In genomic region chr9:49722765-49723164, GRCm38 (mm10) we compare ENCODE assay signal across 11 mouse cellular contexts.
DNase-seq lines count a peak whose midpoint lies in the region; ATAC-seq and TF ChIP-seq lines count a peak whose summit lies in the region.
"Had no signal": no experiment of that assay in that cellular context is flagged by ENCODE, and none has a peak within 500 bp of the region (broad histone marks: within the 10 kb centered on the region; RNA-seq: fewer than 3 reads in every experiment).

No protein-coding gene starts in this region.

- no peak for TF ChIP-seq CTCF in forebrain, postnatal 0 days (IDR thresholded peaks at IDR 0.05; ENCODE audit: low read depth)

- H3K9me3 ChIP-seq in forebrain, postnatal 0 days (ENCODE audit: low read length) = no peaks in the 10 kb centered on the region
- no peaks in the 10 kb centered on the region for H3K9me3 ChIP-seq in forebrain, embryonic 12.5 days
- no peaks in the 10 kb centered on the region for H3K9me3 ChIP-seq in liver, embryonic 12.5 days (replicated peaks)
- H3K9me3 ChIP-seq: heart, embryonic 15.5 days had no signal

- no peak overlapping the region for H3K4me2 ChIP-seq in forebrain, postnatal 0 days (ENCODE audit: low read depth)
- H3K4me2 ChIP-seq in forebrain, embryonic 12.5 days = no peak overlapping the region
- no peak overlapping the region for H3K4me2 ChIP-seq in liver, embryonic 12.5 days
- H3K4me2 ChIP-seq: heart, embryonic 15.5 days had no signal

- no peak overlapping the region for H3K9ac ChIP-seq in forebrain, postnatal 0 days
- H3K9ac ChIP-seq in forebrain, embryonic 12.5 days = no peak overlapping the region
- H3K9ac ChIP-seq in liver, embryonic 12.5 days = no peak overlapping the region
- H3K9ac ChIP-seq: heart, embryonic 15.5 days had no signal

- H3K36me3 ChIP-seq in forebrain, postnatal 0 days (ENCODE audit: insufficient read depth) = no peaks in the 10 kb centered on the region
- H3K36me3 ChIP-seq in forebrain, embryonic 12.5 days (replicated peaks) = no peaks in the 10 kb centered on the region
- no peaks in the 10 kb centered on the region for H3K36me3 ChIP-seq in liver, embryonic 12.5 days
- H3K36me3 ChIP-seq: heart, embryonic 15.5 days had no signal

- peak; percentile 31 for DNase-seq in forebrain, postnatal 0 days
- DNase-seq in cerebellum, adult 8-10 months = peak; percentile 68
- peak; percentile 61 for DNase-seq in layer of hippocampus, adult 9-11 months
- DNase-seq in right cerebral cortex, postnatal 10 days (ENCODE audit: low spot score in 2 of 2) = peak; percentile 80 to 81
- no peak for DNase-seq in heart, postnatal 4 days
- DNase-seq: lung, adult 2 months had no signal

- ATAC-seq in forebrain, postnatal 0 days = peak; percentile 66
- no peak for ATAC-seq in forebrain, embryonic 12.5 days (ENCODE audit: low FRiP score)
- no peak for ATAC-seq in liver, embryonic 12.5 days
- ATAC-seq in megakaryocyte, adult 5-6 weeks (ENCODE audit: poor library complexity, severe bottlenecking) = no peak

- peaks cover 5% of the 10 kb centered on the region; the same call in 1 of the 2 replicates for H3K4me1 ChIP-seq in forebrain, postnatal 0 days (ENCODE audit: insufficient read depth)
- peaks cover 5% of the 10 kb centered on the region for H3K4me1 ChIP-seq in forebrain, embryonic 12.5 days
- H3K4me1 ChIP-seq in liver, embryonic 12.5 days = no peaks in the 10 kb centered on the region

- H3K27me3 ChIP-seq in forebrain, postnatal 0 days (ENCODE audit: insufficient read depth, low read length) = no peaks in the 10 kb centered on the region
- no peaks in the 10 kb centered on the region for H3K27me3 ChIP-seq in forebrain, embryonic 12.5 days
- no peaks in the 10 kb centered on the region for H3K27me3 ChIP-seq in liver, embryonic 12.5 days (replicated peaks)
- H3K27me3 ChIP-seq: heart, embryonic 15.5 days had no signal

- H3K4me3 ChIP-seq in forebrain, postnatal 0 days (ENCODE audit: low read depth, low read length) = no peak overlapping the region
- H3K4me3 ChIP-seq in forebrain, embryonic 12.5 days (replicated peaks) = no peak overlapping the region
- no peak overlapping the region for H3K4me3 ChIP-seq in liver, embryonic 12.5 days
- H3K4me3 ChIP-seq: erythroblast, embryonic 14.5 days; heart, embryonic 15.5 days had no signal

- H3K27ac ChIP-seq in forebrain, postnatal 0 days (ENCODE audit: low read depth, low read length) = 0 out of 2 replicates have a peak overlapping the region, but pooled peaks have one; percentile 24
- H3K27ac ChIP-seq in forebrain, embryonic 12.5 days = no peak overlapping the region
- H3K27ac ChIP-seq in liver, embryonic 12.5 days = no peak overlapping the region
- H3K27ac ChIP-seq: heart, embryonic 15.5 days had no signal

- 53% methylated on average over 5 of the region's 5 CpGs for WGBS in forebrain, postnatal 0 days
- 94% methylated on average over 5 of the region's 5 CpGs for WGBS in forebrain, embryonic 12.5 days
- 63% methylated on average over 5 of the region's 5 CpGs for WGBS in liver, embryonic 12.5 days (ENCODE audit: insufficient replicate concordance)
